Mouse (Mus musculus): ENCODE measurements at regions not wholly inside any gene's neighbourhood (a gene's known extent, or its start where the extent isn't known, plus 50 kb on each side); places are given as distances from the start of the nearest gene placed in this dataset.
A peak's percentile ranks its signal among the peaks of the same experiment; 100 is the strongest.

GRCm38 (mm10) chr15:64520568-64520967 is 296.9 kb upstream of the Gm21798 start:
- DNase-seq (ENCODE audit: low spot score in 2 of 2), result no peak

- no peak for DNase-seq (ENCODE audit: low spot score in 2 of 2)
Observed at GRCm38 (mm10) chr15:64532260-64533120, 285.0 kb upstream of the Gm21798 start.

GRCm38 (mm10) chr15:64533169-64533795 is 284.2 kb upstream of the Gm21798 start:
- no peak for DNase-seq (ENCODE audit: low spot score in 2 of 2)

- no peak for DNase-seq (ENCODE audit: low spot score in 2 of 2)
Observed at GRCm38 (mm10) chr15:64534166-64534565, 283.3 kb upstream of the Gm21798 start.

- no peak for DNase-seq (ENCODE audit: low spot score in 2 of 2)
Observed at GRCm38 (mm10) chr15:64535160-64535559, 282.3 kb upstream of the Gm21798 start.

GRCm38 (mm10) chr15:64541395-64541794 is 276.1 kb upstream of the Gm21798 start:
- DNase-seq (ENCODE audit: low spot score in 2 of 2), result no peak

- no peak for DNase-seq (ENCODE audit: low spot score in 2 of 2)
Observed at GRCm38 (mm10) chr15:64542250-64542901, 275.1 kb upstream of the Gm21798 start.

- DNase-seq (ENCODE audit: low spot score in 2 of 2), result no peak
Observed at GRCm38 (mm10) chr15:64542908-64543307, 274.6 kb upstream of the Gm21798 start.

GRCm38 (mm10) chr15:64546035-64546434 is 271.5 kb upstream of the Gm21798 start:
- no peak for DNase-seq (ENCODE audit: low spot score in 2 of 2)

- peak in 1 of 2 experiments; percentile 58 for DNase-seq (ENCODE audit: low spot score in 2 of 2)
Observed at GRCm38 (mm10) chr15:64557540-64557939, 260.0 kb upstream of the Gm21798 start.

- no peak for DNase-seq (ENCODE audit: low spot score in 2 of 2)
Observed at GRCm38 (mm10) chr15:64558220-64558619, 259.3 kb upstream of the Gm21798 start.

GRCm38 (mm10) chr15:64562431-64563111 is 254.9 kb upstream of the Gm21798 start:
- DNase-seq (ENCODE audit: low spot score in 2 of 2), result peak; percentile 59 to 83

- DNase-seq (ENCODE audit: low spot score in 2 of 2), result no peak
Observed at GRCm38 (mm10) chr15:64564703-64565102, 252.8 kb upstream of the Gm21798 start.

GRCm38 (mm10) chr15:64576891-64577535 is 240.5 kb upstream of the Gm21798 start:
- DNase-seq (ENCODE audit: low spot score in 2 of 2), result no peak

GRCm38 (mm10) chr15:64578991-64579390 is 238.5 kb upstream of the Gm21798 start:
- DNase-seq (ENCODE audit: low spot score in 2 of 2), result no peak

GRCm38 (mm10) chr15:64580481-64580880 is 237.0 kb upstream of the Gm21798 start:
- DNase-seq (ENCODE audit: low spot score in 2 of 2), result no peak

- DNase-seq (ENCODE audit: low spot score in 2 of 2), result no peak
Observed at GRCm38 (mm10) chr15:64581046-64581445, 236.4 kb upstream of the Gm21798 start.

- no peak for DNase-seq (ENCODE audit: low spot score in 2 of 2)
Observed at GRCm38 (mm10) chr15:64584129-64584528, 233.4 kb upstream of the Gm21798 start.

- no peak for DNase-seq (ENCODE audit: low spot score in 2 of 2)
Observed at GRCm38 (mm10) chr15:64586776-64587175, 230.7 kb upstream of the Gm21798 start.

GRCm38 (mm10) chr15:64590092-64590881 is 227.2 kb upstream of the Gm21798 start:
- DNase-seq (ENCODE audit: low spot score in 2 of 2), result no peak

GRCm38 (mm10) chr15:64613503-64613902 is 204.0 kb upstream of the Gm21798 start:
- no peak for DNase-seq (ENCODE audit: low spot score in 2 of 2)

Data from frontal cortex, postnatal 36 days (tissue).